Mouse (Mus musculus) neural tube, embryonic 13.5 days (tissue): ENCODE measurements at regions not wholly inside any gene's neighbourhood (a gene's known extent, or its start where the extent isn't known, plus 50 kb on each side); places are given as distances from the start of the nearest gene placed in this dataset.

ENCODE experiments used
- ATAC-seq: fragments of 200-750 bp; cut with Nextera tagmentation; 2 replicates; pipeline ENCODE4 v1.8.0; 2017; ENCODE audit warnings: low read depth, mild to moderate bottlenecking, moderate TSS enrichment, moderate library complexity
- H3K27ac ChIP-seq: fragments of 300-500 bp; sonication (generic); replicated peaks from 2 replicates; pipeline ENCODE4 v1.5.1; 2015; ENCODE audit warnings: moderate library complexity, mild to moderate bottlenecking, inconsistent platforms
- H3K27me3 ChIP-seq: fragments of 300-500 bp; sonication (generic); 2 replicates; pipeline ENCODE4 v1.6.1; 2015; ENCODE audit warnings: mild to moderate bottlenecking, inconsistent platforms
- H3K36me3 ChIP-seq: fragments of 300-500 bp; sonication (generic); 2 replicates; pipeline ENCODE4 v1.6.1; 2015; ENCODE audit warnings: mild to moderate bottlenecking, inconsistent platforms
- H3K4me1 ChIP-seq: fragments of 300-500 bp; sonication (generic); replicated peaks from 2 replicates; pipeline ENCODE4 v1.6.1; 2015; ENCODE audit warnings: inconsistent platforms
- H3K4me2 ChIP-seq: fragments of 300-500 bp; sonication (generic); 2 replicates; pipeline ENCODE4 v1.6.1; 2015; ENCODE audit warnings: inconsistent platforms, mild to moderate bottlenecking, moderate library complexity
- H3K4me3 ChIP-seq: fragments of 300-500 bp; sonication (generic); 2 replicates; pipeline ENCODE4 v1.5.1; 2015; ENCODE audit warnings: mild to moderate bottlenecking, inconsistent platforms
- H3K9ac ChIP-seq: fragments of 300-500 bp; sonication (generic); 2 replicates; pipeline ENCODE4 v1.6.1; 2015; ENCODE audit warnings: moderate library complexity, mild to moderate bottlenecking, inconsistent platforms
- H3K9me3 ChIP-seq: fragments of 300-500 bp; sonication (generic); 2 replicates; pipeline ENCODE4 v1.6.1; 2016; ENCODE audit warnings: inconsistent platforms
- WGBS: fragments of 180-500 bp; shearing (Covaris S2); methylation state at CpG from one replicate; pipeline ENCODE4 v1.1.7; 2015; 5-methylcytosine and 5-hydroxymethylcytosine counted together

- Histone ChIP-seq H3K4me2 (no peak overlapping the region), H3K9me3 (no peaks in the 10 kb centered on the region), H3K4me1 (no peaks in the 10 kb centered on the region), H3K36me3 (no peaks in the 10 kb centered on the region), H3K9ac (no peak overlapping the region), H3K27ac (no peak overlapping the region), H3K4me3 (no peak overlapping the region), H3K27me3 (no peaks in the 10 kb centered on the region)
- ATAC-seq, result no peak
- 92% methylated on average over 6 of the region's 6 CpGs for WGBS
Measured at GRCm38 (mm10) chr1:185866612-185867011, 250.5 kb downstream of the Lyplal1 start.

DNA sequence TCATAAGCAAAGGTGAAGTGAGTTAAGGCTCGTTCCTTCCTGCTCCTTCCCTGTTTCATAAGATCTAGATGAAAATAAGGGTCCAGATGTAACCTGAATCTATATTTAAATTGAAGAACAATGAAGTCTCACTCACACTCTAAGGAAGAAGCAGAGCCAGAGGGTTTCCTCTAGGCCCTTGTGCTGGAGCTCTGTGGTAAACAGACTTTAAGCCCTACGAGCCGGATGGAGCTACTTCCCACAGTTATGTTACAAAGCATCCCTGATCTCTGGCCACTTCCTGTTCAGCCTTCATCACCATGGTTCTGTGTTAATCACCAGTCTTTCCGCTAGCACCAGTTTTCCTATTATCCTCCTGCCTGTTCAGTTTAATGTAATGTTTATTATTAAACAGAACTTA lies 250.1 kb downstream of the Lyplal1 start:
- Histone ChIP-seq H3K4me3 (no peak overlapping the region), H3K27me3 (no peaks in the 10 kb centered on the region), H3K9me3 (no peaks in the 10 kb centered on the region), H3K9ac (no peak overlapping the region), H3K4me1 (no peaks in the 10 kb centered on the region), H3K27ac (no peak overlapping the region), H3K36me3 (no peaks in the 10 kb centered on the region), H3K4me2 (no peak overlapping the region)
- no peak for ATAC-seq
- 87% methylated on average over 4 of the region's 4 CpGs for WGBS

DNA sequence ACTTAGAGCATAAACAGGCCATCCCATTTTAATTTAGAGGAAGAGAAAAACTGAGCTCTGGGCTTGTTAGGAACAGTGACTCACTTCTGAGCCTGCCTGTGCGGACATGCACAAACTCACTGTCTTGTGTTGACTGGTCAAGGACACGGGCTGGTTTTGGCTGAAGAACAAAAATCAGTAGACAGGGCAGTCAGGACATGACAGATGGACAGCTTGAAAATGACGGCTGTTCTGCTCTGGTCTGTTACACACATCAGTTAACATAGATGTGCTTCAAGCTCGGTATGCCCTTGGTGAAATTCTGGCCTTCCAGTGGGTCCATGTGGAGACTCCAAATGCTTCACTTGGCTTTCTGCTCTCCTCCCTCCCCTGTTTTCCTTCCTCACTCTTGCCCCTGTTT lies 248.4 kb downstream of the Lyplal1 start:
- H3K27me3 ChIP-seq, result no peaks in the 10 kb centered on the region
- no peaks in the 10 kb centered on the region for H3K4me1 ChIP-seq
- H3K27ac ChIP-seq, result no peak overlapping the region
- WGBS, result 94% methylated on average over 4 of the region's 4 CpGs
- no peak overlapping the region for H3K4me2 ChIP-seq
- H3K9ac ChIP-seq, result no peak overlapping the region
- H3K9me3 ChIP-seq, result no peaks in the 10 kb centered on the region
- H3K36me3 ChIP-seq, result no peaks in the 10 kb centered on the region
- H3K4me3 ChIP-seq, result no peak overlapping the region
- no peak for ATAC-seq

DNA sequence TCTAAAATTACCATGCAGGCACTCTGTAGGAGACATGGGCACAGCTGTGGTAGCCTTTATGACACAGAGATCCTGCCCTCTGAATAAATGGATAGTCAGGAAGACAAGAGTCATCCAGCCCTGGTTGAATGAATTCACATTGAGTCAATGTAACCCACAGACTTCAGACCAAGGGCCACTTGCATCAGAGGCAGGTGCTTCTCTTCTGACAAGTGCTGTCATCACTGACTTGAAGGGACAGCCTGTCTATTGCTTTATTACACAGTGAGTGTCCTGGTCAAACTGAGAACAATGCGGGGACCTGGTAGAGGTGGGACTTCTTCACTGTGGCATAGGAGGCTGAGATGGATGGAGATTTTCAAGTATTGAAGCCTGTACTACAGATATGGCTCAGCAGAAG lies 230.1 kb downstream of the Lyplal1 start:
- H3K4me3 ChIP-seq, result no peak overlapping the region
- no peak overlapping the region for H3K27ac ChIP-seq
- no peaks in the 10 kb centered on the region for H3K4me1 ChIP-seq
- H3K4me2 ChIP-seq, result no peak overlapping the region
- no peaks in the 10 kb centered on the region for H3K27me3 ChIP-seq
- no peaks in the 10 kb centered on the region for H3K36me3 ChIP-seq
- no peaks in the 10 kb centered on the region for H3K9me3 ChIP-seq
- WGBS, result 88% methylated on average over 1 of the region's 1 CpGs
- H3K9ac ChIP-seq, result no peak overlapping the region
- no peak for ATAC-seq

DNA sequence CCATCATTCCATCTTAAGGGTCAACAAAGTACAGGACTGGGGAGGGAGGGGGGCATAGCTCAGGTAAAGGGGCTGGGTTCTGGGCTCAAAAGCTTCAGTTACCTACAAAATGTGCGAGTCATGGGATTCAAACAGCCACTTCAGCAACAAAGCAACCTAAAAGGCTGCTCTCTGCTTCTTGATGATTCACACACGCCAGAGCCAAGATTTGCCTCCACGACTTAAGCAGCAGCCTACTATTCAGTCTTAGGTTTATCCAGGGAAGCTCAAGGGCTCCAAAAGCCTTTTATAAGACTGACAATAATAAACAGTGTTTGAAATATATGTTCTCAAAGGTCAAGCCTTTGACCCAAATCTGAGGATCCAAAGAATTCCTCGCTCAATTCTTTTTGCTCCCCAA lies 225.3 kb downstream of the Lyplal1 start:
- Histone ChIP-seq H3K9ac (no peak overlapping the region), H3K4me2 (no peak overlapping the region), H3K4me1 (no peaks in the 10 kb centered on the region), H3K36me3 (no peaks in the 10 kb centered on the region), H3K27ac (no peak overlapping the region), H3K9me3 (no peaks in the 10 kb centered on the region), H3K4me3 (no peak overlapping the region), H3K27me3 (no peaks in the 10 kb centered on the region)
- ATAC-seq, result no peak
- 58% methylated on average over 4 of the region's 4 CpGs for WGBS

DNA sequence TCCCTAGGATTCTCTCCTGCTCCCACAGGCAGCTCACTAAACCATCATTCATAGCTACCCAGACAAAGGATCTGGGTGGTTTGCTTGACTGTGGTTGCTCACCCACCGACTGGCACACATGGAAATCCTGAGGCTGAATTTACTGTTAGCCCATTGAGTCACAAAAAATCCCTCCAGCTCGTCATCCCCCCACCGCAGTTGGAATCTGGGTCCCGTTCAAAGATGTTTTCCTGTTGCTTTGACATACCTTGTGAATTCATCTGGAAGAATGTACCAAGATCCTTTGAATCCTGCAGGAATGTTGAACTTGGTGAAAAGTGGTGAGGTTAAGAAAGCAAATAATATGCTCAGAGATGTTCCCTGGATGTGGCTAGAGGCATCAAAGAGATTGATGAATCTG lies 223.7 kb downstream of the Lyplal1 start:
- no peaks in the 10 kb centered on the region for H3K4me1 ChIP-seq
- no peak overlapping the region for H3K27ac ChIP-seq
- ATAC-seq, result no peak
- no peaks in the 10 kb centered on the region for H3K9me3 ChIP-seq
- no peak overlapping the region for H3K4me3 ChIP-seq
- no peaks in the 10 kb centered on the region for H3K27me3 ChIP-seq
- H3K9ac ChIP-seq, result no peak overlapping the region
- no peak overlapping the region for H3K4me2 ChIP-seq
- no peaks in the 10 kb centered on the region for H3K36me3 ChIP-seq
- WGBS, result 63% methylated on average over 4 of the region's 4 CpGs

GRCm38 (mm10) chr1:185898475-185898874 lies 218.6 kb downstream of the Lyplal1 start:
- WGBS, result 69% methylated on average over 9 of the region's 9 CpGs
- H3K9me3 ChIP-seq, result peaks cover 8% of the 10 kb centered on the region; the same call in 1 of the 2 replicates

DNA sequence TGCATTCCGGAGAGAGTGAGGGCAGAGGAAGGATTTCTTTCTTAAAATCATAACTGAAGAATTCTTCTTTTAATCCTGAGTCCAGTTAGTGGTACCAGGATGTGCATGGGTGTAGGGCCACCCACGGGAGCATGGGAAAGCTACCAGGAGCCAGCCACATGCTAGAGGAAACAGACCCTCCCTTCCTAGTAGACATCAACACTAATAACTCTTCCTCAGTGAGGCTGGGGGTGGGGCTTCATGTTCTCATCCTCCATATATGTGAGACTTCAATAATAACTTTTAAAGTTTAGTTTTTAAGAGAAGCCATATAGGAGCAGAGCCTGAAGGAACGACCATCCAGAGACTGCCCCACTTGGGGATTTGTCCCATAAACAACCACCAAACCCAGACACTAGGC lies 216.8 kb downstream of the Lyplal1 start:
- Histone ChIP-seq H3K27ac (no peak overlapping the region), H3K9me3 (peaks cover 8% of the 10 kb centered on the region; the same call in 1 of the 2 replicates), H3K36me3 (no peaks in the 10 kb centered on the region), H3K4me3 (no peak overlapping the region), H3K27me3 (no peaks in the 10 kb centered on the region), H3K4me2 (no peak overlapping the region), H3K4me1 (no peaks in the 10 kb centered on the region), H3K9ac (no peak overlapping the region)
- ATAC-seq, result no peak
- WGBS, result 84% methylated on average over 3 of the region's 3 CpGs

More at GRCm38 (mm10) chr1:185898475-185898874, 218.6 kb downstream of the Lyplal1 start:
- H3K27ac ChIP-seq, result no peak overlapping the region
- no peaks in the 10 kb centered on the region for H3K4me1 ChIP-seq
- H3K27me3 ChIP-seq, result no peaks in the 10 kb centered on the region
- no peak overlapping the region for H3K4me3 ChIP-seq
- H3K4me2 ChIP-seq, result no peak overlapping the region
- ATAC-seq, result no peak
- no peak overlapping the region for H3K9ac ChIP-seq
- H3K36me3 ChIP-seq, result no peaks in the 10 kb centered on the region

DNA sequence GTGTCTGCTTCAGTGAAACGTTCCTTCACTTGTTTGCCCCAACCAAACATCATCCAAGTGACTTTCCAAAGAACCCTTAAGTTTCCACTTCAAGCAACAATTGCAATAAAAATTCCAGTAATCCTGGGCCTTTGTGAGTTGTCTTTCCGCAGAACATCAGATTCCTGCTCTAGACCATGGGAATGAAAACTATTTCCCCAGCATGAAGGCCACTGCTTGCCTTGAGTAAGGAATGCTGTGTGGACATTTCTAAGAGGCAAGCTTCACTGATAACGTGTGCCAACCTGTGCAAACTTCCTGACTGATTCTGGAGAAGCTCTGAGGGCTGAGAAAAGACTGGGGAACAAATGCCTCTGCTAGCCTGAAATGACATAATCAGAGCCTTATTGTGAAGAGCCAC lies 214.7 kb downstream of the Lyplal1 start:
- no peak for ATAC-seq
- 89% methylated on average over 3 of the region's 3 CpGs for WGBS
- no peak overlapping the region for H3K4me3 ChIP-seq

GRCm38 (mm10) chr1:185905666-185906065 lies 211.4 kb downstream of the Lyplal1 start:
- Histone ChIP-seq H3K9ac (no peak overlapping the region), H3K4me3 (no peak overlapping the region), H3K27me3 (no peaks in the 10 kb centered on the region), H3K4me1 (no peaks in the 10 kb centered on the region), H3K9me3 (peaks cover 8% of the 10 kb centered on the region; the same call in 1 of the 2 replicates), H3K4me2 (no peak overlapping the region), H3K27ac (no peak overlapping the region), H3K36me3 (no peaks in the 10 kb centered on the region)
- 81% methylated on average over 7 of the region's 7 CpGs for WGBS
- ATAC-seq, result no peak

More for the DNA sequence above, 214.7 kb downstream of the Lyplal1 start:
- H3K36me3 ChIP-seq, result no peaks in the 10 kb centered on the region
- no peaks in the 10 kb centered on the region for H3K4me1 ChIP-seq
- H3K27me3 ChIP-seq, result no peaks in the 10 kb centered on the region
- no peak overlapping the region for H3K4me2 ChIP-seq
- H3K9me3 ChIP-seq, result peaks cover 8% of the 10 kb centered on the region; the same call in 1 of the 2 replicates
- H3K9ac ChIP-seq, result no peak overlapping the region
- no peak overlapping the region for H3K27ac ChIP-seq

- H3K27ac ChIP-seq, result peak overlapping the region; percentile 70
Measured at GRCm38 (mm10) chr1:185915579-185915978, 201.5 kb downstream of the Lyplal1 start.

DNA sequence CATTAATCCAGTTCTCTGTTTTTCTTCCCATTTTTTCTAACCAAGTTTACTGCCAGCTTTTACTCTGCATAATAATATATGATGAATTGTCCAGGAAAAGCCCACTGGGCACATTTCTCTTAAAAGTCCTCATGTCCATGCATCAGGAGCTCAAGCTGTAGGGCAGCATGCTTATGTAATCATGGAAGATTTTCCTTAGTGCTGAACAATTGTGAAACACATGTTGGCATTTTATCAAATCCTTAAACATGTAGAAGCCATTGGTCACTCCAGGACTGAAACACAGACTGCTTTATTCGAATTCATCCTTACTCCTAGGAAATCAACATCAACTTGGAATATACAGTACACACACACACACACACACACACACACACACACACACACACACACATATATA lies 198.4 kb downstream of the Lyplal1 start:
- H3K4me2 ChIP-seq, result no peak overlapping the region
- ATAC-seq, result no peak
- no peaks in the 10 kb centered on the region for H3K9me3 ChIP-seq
- H3K27ac ChIP-seq, result no peak overlapping the region
- no peaks in the 10 kb centered on the region for H3K36me3 ChIP-seq
- 84% methylated on average over 1 of the region's 1 CpGs for whole genome bisulfite sequencing
- no peak overlapping the region for H3K9ac ChIP-seq
- H3K4me1 ChIP-seq, result peaks cover 10% of the 10 kb centered on the region; the same call in 1 of the 2 replicates
- H3K4me3 ChIP-seq, result no peak overlapping the region
- H3K27me3 ChIP-seq, result no peaks in the 10 kb centered on the region

More at GRCm38 (mm10) chr1:185915579-185915978, 201.5 kb downstream of the Lyplal1 start:
- Histone ChIP-seq H3K9me3 (no peaks in the 10 kb centered on the region), H3K9ac (no peak overlapping the region), H3K4me1 (peaks cover 10% of the 10 kb centered on the region; the same call in 1 of the 2 replicates), H3K4me2 (no peak overlapping the region), H3K36me3 (no peaks in the 10 kb centered on the region), H3K4me3 (no peak overlapping the region), H3K27me3 (no peaks in the 10 kb centered on the region)
- 17% methylated on average over 2 of the region's 2 CpGs for WGBS
- peak; percentile 75 for ATAC-seq

DNA sequence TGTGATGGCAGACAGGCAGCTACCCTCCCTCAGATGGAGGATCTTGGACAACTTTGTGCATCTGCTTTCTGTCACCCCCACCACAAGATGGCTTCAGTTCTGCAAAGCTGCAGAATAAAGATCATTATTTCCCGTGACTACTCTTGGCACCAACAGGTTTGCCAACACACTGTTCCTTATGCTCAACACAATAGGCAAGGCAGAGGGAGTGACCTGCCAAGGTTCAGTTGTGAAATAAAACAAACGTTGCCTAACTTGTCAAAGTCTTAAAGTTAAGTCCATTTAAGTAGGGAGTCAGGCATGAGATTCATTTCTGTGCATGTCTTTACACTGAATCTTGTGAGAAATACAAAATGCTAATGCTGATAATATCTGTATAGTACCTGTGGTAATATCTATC lies 193.4 kb downstream of the Lyplal1 start:
- Histone ChIP-seq H3K4me3 (no peak overlapping the region), H3K4me2 (no peak overlapping the region), H3K9ac (no peak overlapping the region), H3K9me3 (no peaks in the 10 kb centered on the region), H3K27ac (no peak overlapping the region), H3K36me3 (no peaks in the 10 kb centered on the region), H3K4me1 (no peaks in the 10 kb centered on the region), H3K27me3 (no peaks in the 10 kb centered on the region)
- ATAC-seq, result no peak
- WGBS, result 80% methylated on average over 2 of the region's 2 CpGs
